Mouse (Mus musculus) adipose tissue, adult 10 weeks (tissue): Measurements from ENCODE around the gene Shox2. TPM values are rescaled to one million over a fixed set of nuclear protein-coding genes. Genes with fewer than 3 reads are reported as not detected.

ENCODE experiments used
- polyA plus RNA-seq: library from polyadenylated mRNA; stranded (reverse); fragments of 350-450 nt; fragmentation: Illumina TruSeq; extraction: RNeasy Lipid Tissue Mini Kit (QIAGEN cat#74804); gene quantifications from one replicate; pipeline ENCODE4 v1.2.3, GENCODE M21; 2014; ENCODE audit warnings: low read depth, low replicate concordance

Gene Shox2
- 0.19 TPM for polyA plus RNA-seq

GRCm38 (mm10) chr3:66981706-66982105 is at the start of gene Shox2:
Gene Shox2 (minus strand): TSS chr3:66981771.

GRCm38 (mm10) chr3:66981101-66981661 is 390 bp downstream of the Shox2 start, which contains the start of gene Rsrc1:
Gene Rsrc1 (plus strand): TSS chr3:66981390.

Other genes with a start within 250 kb of the Shox2 start
- gene Rsrc1, start 381 bp downstream of the Shox2 start, polyA plus RNA-seq: 17.7 TPM